Mouse (Mus musculus): Measurements from ENCODE around the gene Amd1.

DNA sequence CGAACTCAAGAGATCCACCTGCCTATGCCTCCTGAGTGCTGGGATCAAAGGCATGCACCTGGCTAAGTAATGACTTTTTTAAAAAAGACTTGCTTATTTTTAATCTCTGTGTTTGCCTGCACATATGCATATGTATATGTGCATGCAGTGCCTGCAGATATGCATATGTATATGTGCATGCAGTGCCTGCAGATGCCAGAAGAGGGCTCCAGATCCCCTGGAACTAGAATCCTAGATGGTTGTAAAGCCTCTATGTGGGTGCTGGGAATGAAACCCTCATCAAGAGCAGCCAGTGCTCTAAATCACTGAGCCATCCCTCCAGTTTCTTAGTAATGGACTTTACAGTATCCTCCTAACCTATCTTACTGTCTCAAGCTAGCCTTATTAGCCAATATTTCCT is 4.0 kb upstream of the Amd1 start:
- peak; percentile 35 for TF ChIP-seq CTCF (IDR thresholded peaks at IDR 0.05)
- TF ChIP-seq EP300 (IDR thresholded peaks at IDR 0.05) = no peak
